Comparison of ENCODE assay signal across 7 mouse cellular contexts in genomic region chr3:116662463-116662863, GRCm38 (mm10). TPM values are rescaled to one million over a fixed set of nuclear protein-coding genes. Genes with fewer than 3 reads are reported as not detected.
DNase-seq lines count a peak whose midpoint lies in the region; ATAC-seq lines count a peak whose summit lies in the region.

Mfsd14a (minus strand) TSS chr3:116662677.

- peak within 1 kb of the TSS; percentile 87 for H3K27ac ChIP-seq in embryonic facial prominence, embryonic 12.5 days
- peak within 1 kb of the TSS; percentile 72 for H3K27ac ChIP-seq in limb, embryonic 11.5 days (replicated peaks; ENCODE audit: low read depth, low read length)
- peak within 1 kb of the TSS; percentile 94 for H3K27ac ChIP-seq in midbrain, embryonic 14.5 days (replicated peaks; ENCODE audit: low read depth, low read length)

- H3K4me2 ChIP-seq in embryonic facial prominence, embryonic 12.5 days (replicated peaks), result peak within 1 kb of the TSS; percentile 72
- H3K4me2 ChIP-seq in limb, embryonic 11.5 days (ENCODE audit: low read depth, severe bottlenecking), result peak within 1 kb of the TSS; percentile 63
- peak within 1 kb of the TSS; percentile 84 for H3K4me2 ChIP-seq in midbrain, embryonic 14.5 days (ENCODE audit: low read length)

- H3K4me1 ChIP-seq in embryonic facial prominence, embryonic 12.5 days, result peaks cover 20% of the 10 kb centered on the region
- no peaks in the 10 kb centered on the region for H3K4me1 ChIP-seq in limb, embryonic 11.5 days (ENCODE audit: control insufficient read depth, insufficient read depth, low read length)
- H3K4me1 ChIP-seq in midbrain, embryonic 14.5 days (ENCODE audit: control insufficient read depth, insufficient read depth, low read length), result peaks cover 21% of the 10 kb centered on the region

- no peaks in the 10 kb centered on the region for H3K36me3 ChIP-seq in embryonic facial prominence, embryonic 12.5 days
- H3K36me3 ChIP-seq in limb, embryonic 11.5 days (ENCODE audit: control insufficient read depth, insufficient read depth, low read length), result no peaks in the 10 kb centered on the region
- H3K36me3 ChIP-seq in midbrain, embryonic 14.5 days (ENCODE audit: control insufficient read depth, insufficient read depth, low read length), result no peaks in the 10 kb centered on the region

- H3K27me3 ChIP-seq in embryonic facial prominence, embryonic 12.5 days, result no peaks in the 10 kb centered on the region
- no peaks in the 10 kb centered on the region for H3K27me3 ChIP-seq in limb, embryonic 11.5 days (ENCODE audit: control insufficient read depth, insufficient read depth, low read length)
- H3K27me3 ChIP-seq in midbrain, embryonic 14.5 days (ENCODE audit: control insufficient read depth, insufficient read depth, low read length), result no peaks in the 10 kb centered on the region

- H3K9me3 ChIP-seq in embryonic facial prominence, embryonic 12.5 days, result no peaks in the 10 kb centered on the region
- H3K9me3 ChIP-seq in limb, embryonic 11.5 days (ENCODE audit: control insufficient read depth, low read length), result no peaks in the 10 kb centered on the region
- H3K9me3 ChIP-seq in midbrain, embryonic 14.5 days (ENCODE audit: control insufficient read depth, low read length), result no peaks in the 10 kb centered on the region

- peak; percentile 100 for DNase-seq in adrenal gland, postnatal 25 days
- DNase-seq in heart, adult 11 months, result peak; percentile 100
- peak; percentile 100 for DNase-seq in kidney, adult 18-20 months
- DNase-seq in limb, embryonic 11.5 days (ENCODE audit: low spot score), result peak; percentile 99
- DNase-seq in midbrain, embryonic 14.5 days, result peak; percentile 97
- peak; percentile 99 to 100 for DNase-seq in spleen, adult 18-20 months

- peak within 1 kb of the TSS; percentile 89 for H3K9ac ChIP-seq in embryonic facial prominence, embryonic 12.5 days
- H3K9ac ChIP-seq in limb, embryonic 11.5 days (ENCODE audit: low read length), result peak within 1 kb of the TSS; percentile 75
- peak within 1 kb of the TSS; percentile 97 for H3K9ac ChIP-seq in midbrain, embryonic 14.5 days (replicated peaks; ENCODE audit: low read length)

- whole genome bisulfite sequencing in embryonic facial prominence, embryonic 12.5 days, result under 1% methylated on average over 39 of the region's 39 CpGs
- WGBS in limb, embryonic 11.5 days, result under 1% methylated on average over 37 of the region's 39 CpGs
- WGBS in midbrain, embryonic 14.5 days, result under 1% methylated on average over 39 of the region's 39 CpGs

- H3K4me3 ChIP-seq in embryonic facial prominence, embryonic 12.5 days, result peak within 1 kb of the TSS; percentile 63
- H3K4me3 ChIP-seq in limb, embryonic 11.5 days (ENCODE audit: low read depth, low read length), result peak within 1 kb of the TSS; percentile 52
- H3K4me3 ChIP-seq in midbrain, embryonic 14.5 days (replicated peaks; ENCODE audit: low read depth, low read length), result peak within 1 kb of the TSS; percentile 90

- peak; percentile 98 for ATAC-seq in embryonic facial prominence, embryonic 12.5 days (ENCODE audit: insufficient number of reproducible peaks, insufficient read depth, low FRiP score, low TSS enrichment)
- ATAC-seq in limb, embryonic 11.5 days (ENCODE audit: insufficient number of reproducible peaks, low FRiP score, low TSS enrichment, low read depth), result peak; percentile 99
- ATAC-seq in midbrain, embryonic 14.5 days (ENCODE audit: low FRiP score, low TSS enrichment), result peak; percentile 99

RNA-seq across cellular contexts. Expression of gene Mfsd14a, which starts in this region (rescaled TPM):
- total RNA-seq in adrenal gland, postnatal 25 days (2021), result 60.3 and 68.2 TPM in 2 replicates
- polyA plus RNA-seq in embryonic facial prominence, embryonic 12.5 days (2016; fragmentation: Nextera tagmentation; extraction: Ambion mirVana), result 83.7 and 89.3 TPM in 2 replicates
- 86.0 and 94.3 TPM in 2 replicates for polyA plus RNA-seq in limb, embryonic 11.5 days (2014; fragmentation: Nextera tagmentation; extraction: Ambion mirVana)
- polyA plus RNA-seq in midbrain, embryonic 14.5 days (2014; fragmentation: Nextera tagmentation; extraction: Ambion mirVana), result 61.4 and 75.5 TPM in 2 replicates

Comparison
In these comparisons a context has a peak if more than half of its experiments do, and no peak if none do; other contexts are left out.
1. Peak in every context shown above with its lines: DNase-seq, ATAC-seq, H3K4me3 ChIP-seq and H3K27ac ChIP-seq.